Mouse (Mus musculus) megakaryocyte, embryonic 14.5 days (primary cell): ENCODE measurements around the gene Tnfsf15.

Experiments used
- FLI1 ChIP-seq: IDR thresholded peaks from 2 replicates; pipeline ENCODE4 v1.6.1; 2012; ENCODE audit warnings: low read length, inconsistent platforms, mixed read lengths
- GATA1 ChIP-seq: IDR thresholded peaks from 3 replicates; pipeline ENCODE4 v1.6.1; 2012; ENCODE audit warnings: mixed read lengths, low read length, inconsistent platforms, borderline replicate concordance

GRCm38 (mm10) chr4:63702006-63702704 is 42.8 kb downstream of the Tnfsf15 start:
- TF ChIP-seq GATA1 (no peak), FLI1 (no peak)
